Mouse (Mus musculus) limb, embryonic 10.5 days (tissue): ENCODE data around the gene Ksr2. TPM values are rescaled to one million over a fixed set of nuclear protein-coding genes. Genes with fewer than 3 reads are reported as not detected.

Source experiments
- DNase-seq: peaks from one replicate; pipeline ENCODE4 v3.0.0-alpha.2; 2017; ENCODE audit warnings: low spot score
- H3K27ac ChIP-seq: fragments of 300-500 bp; sonication (generic); 2 replicates; pipeline ENCODE4 v1.5.1; 2016; ENCODE audit warnings: mild to moderate bottlenecking
- H3K27me3 ChIP-seq: fragments of 300-500 bp; sonication (generic); 2 replicates; pipeline ENCODE4 v1.6.1; 2016; ENCODE audit warnings: low read depth, mild to moderate bottlenecking; ENCODE audit not compliant: poor library complexity, severe bottlenecking
- H3K36me3 ChIP-seq: fragments of 300-500 bp; sonication (generic); 2 replicates; pipeline ENCODE4 v1.6.1; 2016; ENCODE audit warnings: mild to moderate bottlenecking, moderate library complexity
- H3K4me1 ChIP-seq: fragments of 300-500 bp; sonication (generic); 2 replicates; pipeline ENCODE4 v1.6.1; 2016
- H3K4me3 ChIP-seq: fragments of 300-500 bp; sonication (generic); 2 replicates; pipeline ENCODE4 v1.5.1; 2016; ENCODE audit warnings: mild to moderate bottlenecking, moderate library complexity
- H3K9me3 ChIP-seq: fragments of 300-500 bp; sonication (generic); replicated peaks from 2 replicates; pipeline ENCODE4 v1.6.1; 2016; ENCODE audit warnings: mild to moderate bottlenecking
- WGBS: fragments of 180-500 bp; shearing (Covaris S2); methylation state at CpG from one replicate; pipeline ENCODE4 v1.1.7; 2016; 5-methylcytosine and 5-hydroxymethylcytosine counted together
- polyA plus RNA-seq: library from polyadenylated mRNA; unstranded; fragments of >200 nt; fragmentation: Nextera tagmentation; extraction: Ambion mirVana; gene quantifications from 2 replicates; pipeline ENCODE4 v1.2.1, GENCODE M21; 2016

Ksr2 gene
- polyA plus RNA-seq, 1 experiment from 2014 or later = not detected

GRCm38 (mm10) chr5:117669265-117669664 is 255.5 kb downstream of the Ksr2 start:
- Histone ChIP-seq H3K9me3 (no peaks in the 10 kb centered on the region), H3K27me3 (no peaks in the 10 kb centered on the region), H3K36me3 (no peaks in the 10 kb centered on the region), H3K4me1 (peaks cover 39% of the 10 kb centered on the region), H3K4me3 (no peak overlapping the region), H3K27ac (no peak overlapping the region)
- DNase-seq = no peak
- 66% methylated on average over 4 of the region's 4 CpGs for WGBS

DNA sequence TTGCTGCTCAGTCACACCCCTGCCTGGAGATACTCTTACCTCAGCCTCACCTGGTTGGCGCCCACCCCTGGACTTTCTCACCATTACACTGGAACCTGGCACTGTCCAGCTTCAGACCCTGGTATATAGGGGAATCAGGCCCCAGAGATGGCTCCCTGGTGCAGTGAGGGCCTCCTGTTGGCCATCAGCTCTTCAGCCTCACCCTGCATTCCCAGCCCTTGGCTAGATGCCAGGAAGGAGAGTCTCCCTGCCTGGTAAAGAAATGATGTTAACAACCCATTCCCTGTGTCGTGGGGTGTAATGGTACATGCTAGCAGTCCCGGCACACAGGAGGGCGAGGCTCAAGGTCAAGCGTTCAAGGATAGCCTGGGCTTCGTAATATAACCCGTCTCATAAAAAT is 256.0 kb downstream of the Ksr2 start:
- Histone ChIP-seq H3K27ac (no peak overlapping the region), H3K4me3 (no peak overlapping the region), H3K4me1 (peaks cover 37% of the 10 kb centered on the region), H3K36me3 (no peaks in the 10 kb centered on the region), H3K27me3 (no peaks in the 10 kb centered on the region), H3K9me3 (no peaks in the 10 kb centered on the region)
- DNase-seq = no peak
- WGBS = 80% methylated on average over 7 of the region's 7 CpGs

GRCm38 (mm10) chr5:117671362-117671761 is 257.6 kb downstream of the Ksr2 start:
- no peaks in the 10 kb centered on the region for H3K27me3 ChIP-seq
- 56% methylated on average over 6 of the region's 6 CpGs for WGBS
- no peak overlapping the region for H3K27ac ChIP-seq
- peaks cover 26% of the 10 kb centered on the region for H3K4me1 ChIP-seq
- DNase-seq = no peak
- no peaks in the 10 kb centered on the region for H3K9me3 ChIP-seq
- H3K36me3 ChIP-seq = no peaks in the 10 kb centered on the region
- no peak overlapping the region for H3K4me3 ChIP-seq

GRCm38 (mm10) chr5:117675840-117676239 is 262.0 kb downstream of the Ksr2 start:
- Histone ChIP-seq H3K4me1 (peaks cover 9% of the 10 kb centered on the region; the same call in 1 of the 2 replicates), H3K4me3 (no peak overlapping the region), H3K9me3 (no peaks in the 10 kb centered on the region), H3K27ac (no peak overlapping the region), H3K27me3 (no peaks in the 10 kb centered on the region), H3K36me3 (no peaks in the 10 kb centered on the region)
- no peak for DNase-seq
- WGBS = 80% methylated on average over 8 of the region's 8 CpGs

DNA sequence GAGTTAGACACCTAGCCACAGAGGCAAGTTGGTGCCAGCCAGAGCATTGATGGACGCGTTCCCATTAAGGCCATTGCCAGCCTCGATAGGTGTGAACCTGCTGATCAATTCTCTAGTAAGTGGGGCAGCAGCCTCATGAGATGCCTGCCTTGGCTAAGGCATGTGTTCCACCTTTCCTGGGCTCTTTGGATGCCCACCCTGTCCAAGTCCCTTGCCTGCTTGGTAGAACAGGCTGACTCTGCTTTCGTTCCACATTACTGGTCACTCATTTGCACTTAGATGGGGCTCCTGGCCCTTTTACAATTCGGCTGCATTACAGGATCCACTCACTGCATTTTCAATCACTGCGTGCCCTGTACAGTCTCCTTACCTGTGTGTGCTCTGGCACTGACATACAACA is 263.4 kb downstream of the Ksr2 start:
- DNase-seq = no peak
- Histone ChIP-seq H3K27me3 (no peaks in the 10 kb centered on the region), H3K9me3 (no peaks in the 10 kb centered on the region), H3K4me1 (no peaks in the 10 kb centered on the region), H3K36me3 (no peaks in the 10 kb centered on the region), H3K27ac (no peak overlapping the region), H3K4me3 (no peak overlapping the region)
- 93% methylated on average over 6 of the region's 6 CpGs for WGBS

DNA sequence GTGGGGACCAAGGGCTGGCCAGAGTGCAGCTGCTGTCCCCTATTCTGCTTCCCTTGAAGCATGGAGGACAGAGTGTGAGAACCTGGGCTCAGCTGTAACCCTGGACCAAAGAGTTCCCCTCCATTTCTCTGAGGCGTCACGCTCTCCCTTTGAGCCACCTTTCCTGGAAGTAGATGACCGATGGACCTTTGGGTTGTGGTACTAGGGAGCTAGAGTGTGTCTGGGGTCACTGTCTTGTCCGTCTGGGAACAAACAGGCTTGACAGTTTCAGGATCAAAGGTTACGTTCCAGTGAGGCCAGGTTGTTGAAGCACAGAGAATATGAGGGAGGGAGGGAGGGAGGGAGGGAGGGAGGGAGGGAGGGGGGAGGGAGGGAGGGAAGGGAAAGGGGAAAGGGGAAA is 264.6 kb downstream of the Ksr2 start:
- H3K36me3 ChIP-seq = no peaks in the 10 kb centered on the region
- H3K27ac ChIP-seq = no peak overlapping the region
- H3K9me3 ChIP-seq = no peaks in the 10 kb centered on the region
- H3K4me3 ChIP-seq = no peak overlapping the region
- WGBS = 63% methylated on average over 5 of the region's 5 CpGs
- no peaks in the 10 kb centered on the region for H3K27me3 ChIP-seq
- no peaks in the 10 kb centered on the region for H3K4me1 ChIP-seq
- DNase-seq = no peak

- 90% methylated on average over 3 of the region's 3 CpGs for WGBS
- H3K4me3 ChIP-seq = no peak overlapping the region
- H3K27ac ChIP-seq = no peak overlapping the region
- peaks cover 9% of the 10 kb centered on the region for H3K4me1 ChIP-seq
- H3K36me3 ChIP-seq = no peaks in the 10 kb centered on the region
- H3K9me3 ChIP-seq = no peaks in the 10 kb centered on the region
- H3K27me3 ChIP-seq = no peaks in the 10 kb centered on the region
- DNase-seq = no peak
Measured at GRCm38 (mm10) chr5:117682226-117682625, 268.4 kb downstream of the Ksr2 start.

- WGBS = 91% methylated on average over 8 of the region's 8 CpGs
- Histone ChIP-seq H3K4me3 (no peak overlapping the region), H3K4me1 (peaks cover 21% of the 10 kb centered on the region), H3K27ac (no peak overlapping the region), H3K27me3 (0 out of 2 replicates have a peak, but pooled peaks cover under 1% of the 10 kb centered on the region), H3K9me3 (no peaks in the 10 kb centered on the region), H3K36me3 (no peaks in the 10 kb centered on the region)
- no peak for DNase-seq
Measured at GRCm38 (mm10) chr5:117684491-117684890, 270.7 kb downstream of the Ksr2 start.

DNA sequence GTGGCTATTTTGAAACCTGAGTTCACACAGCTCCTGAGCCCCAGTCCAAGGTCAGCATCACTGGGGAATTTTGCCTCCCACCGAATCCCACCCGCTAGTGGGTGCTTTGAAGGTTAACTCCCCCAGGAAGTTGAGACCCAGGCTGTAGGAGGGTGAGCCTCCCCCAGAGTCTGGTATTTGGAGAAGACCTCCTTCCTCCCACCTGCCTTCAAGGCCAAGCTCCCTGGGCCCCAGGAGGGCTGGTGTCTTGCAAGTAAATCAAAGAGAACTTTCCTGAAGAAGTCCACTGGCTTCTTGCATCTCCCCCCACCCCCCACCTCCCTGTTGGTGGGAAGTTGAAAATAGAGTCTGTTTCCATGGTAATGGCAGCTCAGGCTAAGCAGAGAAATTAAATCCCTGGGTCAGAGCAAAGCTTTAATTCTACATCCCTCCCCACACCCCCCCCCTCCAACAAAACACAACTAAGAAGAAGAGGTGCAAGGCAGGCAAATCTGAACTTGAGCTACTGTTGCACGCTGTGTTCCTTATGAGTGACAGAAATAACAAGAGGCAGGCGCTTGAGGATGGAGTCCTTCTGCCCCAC is 274.1 kb downstream of the Ksr2 start:
- no peaks in the 10 kb centered on the region for H3K9me3 ChIP-seq
- no peak for DNase-seq
- H3K27me3 ChIP-seq = 0 out of 2 replicates have a peak, but pooled peaks cover 6% of the 10 kb centered on the region
- 24% methylated on average over 4 of the region's 4 CpGs for WGBS
- no peak overlapping the region for H3K4me3 ChIP-seq
- H3K36me3 ChIP-seq = no peaks in the 10 kb centered on the region
- H3K4me1 ChIP-seq = peaks cover 31% of the 10 kb centered on the region
- no peak overlapping the region for H3K27ac ChIP-seq

DNA sequence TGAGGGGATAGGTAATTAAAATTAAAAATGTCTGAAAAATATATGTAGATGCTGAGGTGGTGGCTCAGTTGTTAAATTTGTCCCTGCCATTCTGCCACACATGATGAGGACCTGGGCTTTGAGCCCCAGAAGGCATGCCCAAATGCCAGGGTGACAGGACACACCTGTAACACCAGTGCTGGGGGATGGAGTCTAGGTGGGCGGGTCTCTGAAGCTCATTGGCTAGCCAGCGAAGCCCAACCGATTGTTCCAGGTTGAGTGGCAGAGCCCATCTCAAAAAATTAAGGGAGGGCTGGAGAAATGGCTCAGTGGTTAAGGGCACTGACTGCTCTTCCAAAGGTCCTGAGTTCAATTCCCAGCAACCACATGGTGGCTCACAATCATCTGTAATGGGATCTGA is 274.9 kb downstream of the Ksr2 start:
- 22% methylated on average over 3 of the region's 3 CpGs for WGBS
- Histone ChIP-seq H3K27me3 (0 out of 2 replicates have a peak, but pooled peaks cover 6% of the 10 kb centered on the region), H3K9me3 (no peaks in the 10 kb centered on the region), H3K4me1 (peaks cover 31% of the 10 kb centered on the region), H3K4me3 (no peak overlapping the region), H3K36me3 (no peaks in the 10 kb centered on the region), H3K27ac (no peak overlapping the region)
- DNase-seq = no peak

- Histone ChIP-seq H3K27ac (no peak overlapping the region), H3K27me3 (0 out of 2 replicates have a peak, but pooled peaks cover 6% of the 10 kb centered on the region), H3K36me3 (no peaks in the 10 kb centered on the region), H3K4me3 (no peak overlapping the region), H3K9me3 (no peaks in the 10 kb centered on the region), H3K4me1 (peaks cover 31% of the 10 kb centered on the region)
- no peak for DNase-seq
- 68% methylated on average over 8 of the region's 8 CpGs for WGBS
Measured at GRCm38 (mm10) chr5:117689840-117690239, 276.0 kb downstream of the Ksr2 start.

DNA sequence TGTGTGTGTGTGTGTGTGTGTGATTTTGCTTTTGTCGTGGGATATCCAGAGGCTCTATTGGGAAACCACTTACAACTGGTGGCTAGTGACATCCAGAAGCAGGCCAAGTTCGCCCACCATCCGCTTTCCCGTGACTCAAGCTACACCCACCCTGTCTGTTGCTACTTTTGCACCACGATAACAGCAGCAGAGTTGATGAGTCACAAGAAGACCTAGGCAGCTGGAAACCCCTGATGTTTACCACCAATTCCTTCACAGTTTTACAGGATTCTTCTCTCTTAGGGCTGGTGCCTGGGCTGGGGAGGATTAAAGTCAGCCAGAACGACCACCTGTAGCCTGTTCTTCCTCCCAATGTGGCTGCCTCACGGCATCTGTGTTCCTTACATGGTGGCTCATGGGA is 277.5 kb downstream of the Ksr2 start:
- DNase-seq = no peak
- 77% methylated on average over 7 of the region's 7 CpGs for WGBS
- no peak overlapping the region for H3K27ac ChIP-seq
- 0 out of 2 replicates have a peak, but pooled peaks cover 6% of the 10 kb centered on the region for H3K27me3 ChIP-seq
- H3K9me3 ChIP-seq = no peaks in the 10 kb centered on the region
- no peak overlapping the region for H3K4me3 ChIP-seq
- no peaks in the 10 kb centered on the region for H3K36me3 ChIP-seq
- peaks cover 30% of the 10 kb centered on the region for H3K4me1 ChIP-seq

- DNase-seq = no peak
- Histone ChIP-seq H3K4me1 (peaks cover 10% of the 10 kb centered on the region), H3K27ac (no peak overlapping the region), H3K36me3 (no peaks in the 10 kb centered on the region), H3K4me3 (no peak overlapping the region), H3K27me3 (0 out of 2 replicates have a peak, but pooled peaks cover 6% of the 10 kb centered on the region), H3K9me3 (no peaks in the 10 kb centered on the region)
- WGBS = 70% methylated on average over 3 of the region's 3 CpGs
Measured at GRCm38 (mm10) chr5:117693557-117693956, 279.8 kb downstream of the Ksr2 start.

GRCm38 (mm10) chr5:117694632-117695031 is 280.8 kb downstream of the Ksr2 start:
- Histone ChIP-seq H3K27ac (no peak overlapping the region), H3K4me3 (no peak overlapping the region), H3K4me1 (peaks cover 10% of the 10 kb centered on the region), H3K27me3 (0 out of 2 replicates have a peak, but pooled peaks cover 4% of the 10 kb centered on the region), H3K36me3 (no peaks in the 10 kb centered on the region), H3K9me3 (no peaks in the 10 kb centered on the region)
- 48% methylated on average over 11 of the region's 11 CpGs for WGBS
- no peak for DNase-seq
